Mouse (Mus musculus): ENCODE results near the gene Cfap69. TPM values are rescaled to one million over a fixed set of nuclear protein-coding genes. Genes with fewer than 3 reads are reported as not detected.

Gene Cfap69
- polyA plus RNA-seq, 1 experiment from 2014 or later = 5.5 TPM

DNA sequence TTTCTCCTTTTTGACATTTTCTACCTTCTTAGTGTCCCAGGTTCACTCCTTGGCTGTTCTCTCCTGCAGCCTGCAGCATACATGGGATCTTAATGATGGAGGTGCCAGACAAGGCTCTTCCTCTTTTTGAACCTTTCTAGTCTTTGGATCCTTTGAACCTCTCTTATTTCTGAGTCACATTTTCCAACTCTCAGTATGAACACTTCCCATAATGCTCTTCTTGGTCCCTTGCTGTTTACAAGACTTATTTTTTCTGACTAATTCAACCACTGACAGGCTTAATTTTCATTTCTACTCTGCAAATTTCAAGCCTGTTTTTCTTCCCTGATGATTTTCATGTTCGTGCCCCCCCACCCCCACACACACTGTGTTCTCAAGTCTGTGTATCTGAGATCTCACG is 25.5 kb downstream of the Cfap69 start:
- H3K4me1 ChIP-seq (replicated peaks) = no peaks in the 10 kb centered on the region
- no peaks in the 10 kb centered on the region for H3K36me3 ChIP-seq
- H3K27ac ChIP-seq = no peak overlapping the region
- no peaks in the 10 kb centered on the region for H3K27me3 ChIP-seq (ENCODE audit: insufficient read depth, poor library complexity, severe bottlenecking)
- no peak for DNase-seq (ENCODE audit: low spot score)
- H3K4me3 ChIP-seq = no peak overlapping the region
- no peaks in the 10 kb centered on the region for H3K9me3 ChIP-seq
- 51% methylated on average over 2 of the region's 2 CpGs for WGBS

DNA sequence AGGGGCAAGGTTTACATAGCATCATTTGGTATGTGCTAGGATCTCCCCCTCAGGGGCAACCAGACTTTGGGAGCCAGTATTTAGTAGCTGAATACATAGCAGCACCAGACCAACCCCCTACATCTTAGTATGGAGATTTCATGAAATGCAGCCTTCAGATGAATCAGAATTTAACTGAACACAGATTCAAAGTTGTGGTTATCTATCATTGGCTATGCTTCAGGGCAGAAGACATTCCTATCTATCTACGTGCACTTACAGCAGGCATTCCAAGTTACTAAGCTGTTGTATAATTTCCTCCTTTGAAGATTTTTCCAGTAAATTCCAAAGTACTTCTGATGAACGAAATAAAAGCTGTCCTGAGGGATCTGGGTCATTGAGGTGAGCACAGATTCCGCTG is 38.5 kb downstream of the Cfap69 start:
- Histone ChIP-seq H3K4me1 (replicated peaks) (no peaks in the 10 kb centered on the region), H3K27me3 (ENCODE audit: insufficient read depth, poor library complexity, severe bottlenecking) (no peaks in the 10 kb centered on the region), H3K27ac (no peak overlapping the region), H3K9me3 (no peaks in the 10 kb centered on the region), H3K36me3 (no peaks in the 10 kb centered on the region), H3K4me3 (no peak overlapping the region)
- 81% methylated on average over 3 of the region's 3 CpGs for WGBS
- DNase-seq (ENCODE audit: low spot score) = no peak

DNA sequence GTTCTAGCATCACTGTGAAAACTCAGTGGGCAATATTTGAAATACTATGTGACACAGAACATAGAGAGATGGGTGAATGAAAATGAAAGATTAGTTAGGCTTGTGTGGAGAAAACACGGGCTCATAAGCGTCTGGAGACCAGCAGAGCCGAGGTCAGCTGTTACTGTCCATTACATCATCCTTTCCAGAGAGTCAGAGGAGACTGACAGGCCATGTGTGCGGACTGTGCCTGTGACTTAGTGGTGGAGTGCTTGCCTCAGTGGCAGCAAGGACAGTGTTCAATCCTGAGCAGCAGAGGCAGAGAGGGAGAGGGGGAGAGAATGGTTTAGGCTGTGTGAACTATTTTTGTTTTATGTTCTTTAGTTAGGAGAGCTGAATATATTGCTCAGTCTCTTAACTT is 45.7 kb downstream of the Cfap69 start:
- Histone ChIP-seq H3K4me3 (no peak overlapping the region), H3K9me3 (no peaks in the 10 kb centered on the region), H3K4me1 (replicated peaks) (no peaks in the 10 kb centered on the region), H3K36me3 (no peaks in the 10 kb centered on the region), H3K27me3 (ENCODE audit: insufficient read depth, poor library complexity, severe bottlenecking) (no peaks in the 10 kb centered on the region), H3K27ac (no peak overlapping the region)
- no peak for DNase-seq (ENCODE audit: low spot score)
- 72% methylated on average over 4 of the region's 4 CpGs for WGBS

DNA sequence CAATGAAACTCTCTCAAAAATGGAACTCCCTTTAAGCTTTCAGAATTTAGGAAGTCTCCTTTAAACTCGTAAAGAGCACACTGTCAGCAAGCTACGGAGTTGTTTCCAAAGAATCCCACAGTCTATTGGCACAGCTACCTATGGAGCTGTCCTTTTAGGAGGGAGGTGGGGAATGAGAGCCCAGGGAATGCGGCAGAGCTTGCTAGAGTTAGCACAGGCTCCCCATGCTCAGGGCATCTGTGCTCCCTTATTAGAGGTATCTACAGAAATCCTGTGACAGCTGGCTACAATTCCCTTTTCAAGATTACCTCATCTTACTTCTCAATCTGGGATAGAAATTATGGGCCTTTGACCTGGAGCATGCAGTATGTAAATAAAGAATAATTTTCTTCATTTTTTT is 53.5 kb downstream of the Cfap69 start:
- no peak for DNase-seq (ENCODE audit: low spot score)
- 53% methylated on average over 3 of the region's 3 CpGs for WGBS
- H3K4me3 ChIP-seq = no peak overlapping the region

DNA sequence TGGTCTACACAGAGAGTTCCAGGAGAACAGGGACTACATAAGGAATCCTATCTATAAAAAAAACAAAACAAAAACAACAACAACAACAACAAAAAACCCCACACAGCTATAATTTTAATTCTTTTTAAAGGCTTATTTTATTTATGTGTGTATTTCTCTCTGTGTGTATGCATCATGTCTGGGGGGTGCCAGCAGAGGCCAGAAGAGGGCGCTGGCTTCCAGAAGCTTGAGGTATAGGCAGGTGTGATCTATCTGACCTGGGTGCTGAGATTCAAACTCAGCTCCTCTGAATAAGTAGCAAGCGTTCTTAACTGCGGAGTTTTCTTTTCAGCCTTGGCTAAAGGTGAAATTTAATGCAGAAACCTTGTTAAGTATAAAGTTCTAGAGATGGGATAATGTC is 76.4 kb downstream of the Cfap69 start:
- H3K9me3 ChIP-seq = no peaks in the 10 kb centered on the region
- no peak for DNase-seq (ENCODE audit: low spot score)
- H3K36me3 ChIP-seq = no peaks in the 10 kb centered on the region
- no peak overlapping the region for H3K27ac ChIP-seq
- no peaks in the 10 kb centered on the region for H3K27me3 ChIP-seq (ENCODE audit: insufficient read depth, poor library complexity, severe bottlenecking)
- WGBS = 85% methylated on average over 3 of the region's 3 CpGs
- no peaks in the 10 kb centered on the region for H3K4me1 ChIP-seq (replicated peaks)
- no peak overlapping the region for H3K4me3 ChIP-seq

More for the DNA sequence above, 53.5 kb downstream of the Cfap69 start:
- Histone ChIP-seq H3K27ac (no peak overlapping the region), H3K4me1 (replicated peaks) (no peaks in the 10 kb centered on the region), H3K27me3 (ENCODE audit: insufficient read depth, poor library complexity, severe bottlenecking) (no peaks in the 10 kb centered on the region), H3K9me3 (no peaks in the 10 kb centered on the region), H3K36me3 (no peaks in the 10 kb centered on the region)

DNA sequence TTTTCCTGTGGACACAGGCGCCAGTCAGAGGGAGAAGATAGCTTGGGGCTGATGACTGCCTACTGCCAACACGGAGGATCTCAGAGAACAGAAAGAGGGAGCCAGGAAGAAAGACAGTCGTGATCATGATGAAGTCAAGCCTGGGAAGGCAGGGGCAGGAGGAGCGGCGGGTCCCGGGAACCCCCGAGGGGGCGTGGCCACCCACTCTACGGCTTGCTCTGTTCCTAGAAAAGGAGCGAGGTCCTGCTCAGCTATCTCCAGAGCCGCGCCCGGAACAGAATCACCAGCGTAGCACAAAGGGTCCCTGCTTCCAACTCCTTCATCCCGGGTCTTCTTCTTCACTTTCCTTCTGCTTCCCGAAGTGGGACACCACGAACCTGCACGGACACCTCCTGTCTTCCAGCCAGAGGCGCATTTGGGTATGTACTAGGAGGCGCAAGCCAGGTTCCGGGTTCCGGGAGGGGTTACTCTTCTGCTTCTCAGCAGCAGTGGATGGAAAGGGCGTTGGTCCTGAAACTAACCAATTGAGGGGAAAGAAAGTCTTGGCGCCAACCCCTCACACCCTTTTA is 90.2 kb downstream of the Cfap69 start, which contains the start of gene Gm8773:
TSS of gene Gm8773 (plus strand) at position 51 of the 569 bp plus-strand sequence.
- Histone ChIP-seq H3K36me3 (no peaks in the 10 kb centered on the region), H3K4me3 (peak within 1 kb of the TSS; percentile 64), H3K27me3 (ENCODE audit: insufficient read depth, poor library complexity, severe bottlenecking) (peaks cover 22% of the 10 kb centered on the region), H3K4me1 (replicated peaks) (peaks cover 4% of the 10 kb centered on the region; the same call in 1 of the 2 replicates), H3K9me3 (no peaks in the 10 kb centered on the region), H3K27ac (peak within 1 kb of the TSS; percentile 77)
- peak; percentile 58 for DNase-seq (ENCODE audit: low spot score)
- under 1% methylated on average over 24 of the region's 24 CpGs for WGBS

DNA sequence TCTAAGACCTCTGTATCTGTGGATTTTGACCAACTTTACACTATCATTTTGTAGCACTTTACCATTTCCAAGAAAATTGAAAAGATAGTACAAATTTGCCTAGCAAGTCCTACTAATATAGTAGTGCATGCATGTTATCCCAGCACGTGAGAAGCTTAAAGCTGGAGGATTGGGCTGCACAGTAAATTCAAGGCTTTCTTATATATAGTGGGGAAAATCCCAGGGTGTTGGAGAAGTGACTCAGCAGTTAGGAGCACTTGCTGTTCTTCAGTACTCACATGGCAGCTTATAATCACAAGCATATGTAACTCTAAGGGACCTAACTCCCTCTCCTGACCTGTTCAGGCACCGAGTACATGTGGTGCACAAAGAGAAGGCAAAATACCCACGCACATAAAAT is 101.6 kb downstream of the Cfap69 start:
- no peak overlapping the region for H3K4me3 ChIP-seq
- H3K9me3 ChIP-seq = no peaks in the 10 kb centered on the region
- no peak overlapping the region for H3K27ac ChIP-seq
- H3K4me1 ChIP-seq (replicated peaks) = peaks cover 17% of the 10 kb centered on the region
- H3K27me3 ChIP-seq (ENCODE audit: insufficient read depth, poor library complexity, severe bottlenecking) = no peaks in the 10 kb centered on the region
- WGBS = 72% methylated on average over 3 of the region's 3 CpGs
- DNase-seq (ENCODE audit: low spot score) = no peak
- no peaks in the 10 kb centered on the region for H3K36me3 ChIP-seq

DNA sequence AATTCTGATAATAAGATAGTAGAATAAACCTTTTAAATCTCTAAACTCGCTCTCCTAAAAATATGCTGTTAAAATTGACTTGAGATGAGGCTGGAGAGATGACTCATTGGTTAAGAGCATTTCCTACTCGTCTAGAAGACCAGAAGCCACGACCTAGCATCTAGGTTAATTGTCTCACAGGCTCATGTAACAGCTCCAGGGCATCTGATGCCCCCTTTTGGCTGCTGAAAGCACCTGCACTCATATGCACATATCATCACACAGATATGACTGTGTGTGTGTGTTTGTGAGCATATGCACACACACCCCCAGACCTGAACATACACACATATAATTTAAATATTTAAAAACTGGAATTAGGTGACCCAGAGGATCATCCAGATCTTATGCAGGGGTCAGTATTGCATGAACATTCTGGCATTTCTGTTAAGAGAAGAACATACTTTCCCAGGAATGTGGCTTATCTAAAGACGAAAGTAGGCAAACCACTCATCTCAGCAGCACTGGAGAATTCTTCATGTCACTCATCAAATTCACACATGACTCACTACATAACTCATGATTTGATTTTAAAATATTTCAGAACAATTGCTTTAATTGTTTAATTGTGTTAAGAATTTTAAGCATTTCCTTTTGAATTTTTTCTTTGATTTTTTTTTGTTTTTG is 102.9 kb downstream of the Cfap69 start:
- Histone ChIP-seq H3K4me3 (no peak overlapping the region), H3K27ac (no peak overlapping the region), H3K27me3 (ENCODE audit: insufficient read depth, poor library complexity, severe bottlenecking) (no peaks in the 10 kb centered on the region), H3K9me3 (no peaks in the 10 kb centered on the region), H3K4me1 (replicated peaks) (peaks cover 17% of the 10 kb centered on the region), H3K36me3 (no peaks in the 10 kb centered on the region)
- WGBS = 79% methylated on average over 4 of the region's 4 CpGs
- no peak for DNase-seq (ENCODE audit: low spot score)

DNA sequence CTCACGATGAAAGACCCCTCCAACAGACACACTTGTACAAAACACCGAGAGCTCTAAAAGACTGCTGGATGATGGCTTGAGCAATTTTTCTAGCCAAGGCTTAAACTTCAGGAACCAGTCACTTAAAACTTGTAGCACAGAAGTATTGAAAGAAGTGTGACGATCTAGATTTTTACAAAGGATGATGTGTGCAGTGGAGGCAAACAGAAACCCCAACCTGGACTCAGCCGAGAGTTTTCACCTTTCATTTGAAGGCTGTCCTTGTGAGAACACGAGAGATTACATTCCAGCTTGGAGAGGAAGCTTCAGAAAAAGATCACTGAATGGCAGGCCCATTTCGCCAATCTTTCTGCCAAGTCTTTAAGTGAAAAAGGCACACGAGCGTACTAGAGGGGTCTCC is 104.2 kb downstream of the Cfap69 start:
- Histone ChIP-seq H3K27ac (peak overlapping the region; percentile 94), H3K4me1 (replicated peaks) (peaks cover 17% of the 10 kb centered on the region), H3K36me3 (peaks cover 13% of the 10 kb centered on the region), H3K4me3 (peak overlapping the region; percentile 66), H3K27me3 (ENCODE audit: insufficient read depth, poor library complexity, severe bottlenecking) (no peaks in the 10 kb centered on the region), H3K9me3 (no peaks in the 10 kb centered on the region)
- WGBS = 47% methylated on average over 8 of the region's 8 CpGs
- no peak for DNase-seq (ENCODE audit: low spot score)

DNA sequence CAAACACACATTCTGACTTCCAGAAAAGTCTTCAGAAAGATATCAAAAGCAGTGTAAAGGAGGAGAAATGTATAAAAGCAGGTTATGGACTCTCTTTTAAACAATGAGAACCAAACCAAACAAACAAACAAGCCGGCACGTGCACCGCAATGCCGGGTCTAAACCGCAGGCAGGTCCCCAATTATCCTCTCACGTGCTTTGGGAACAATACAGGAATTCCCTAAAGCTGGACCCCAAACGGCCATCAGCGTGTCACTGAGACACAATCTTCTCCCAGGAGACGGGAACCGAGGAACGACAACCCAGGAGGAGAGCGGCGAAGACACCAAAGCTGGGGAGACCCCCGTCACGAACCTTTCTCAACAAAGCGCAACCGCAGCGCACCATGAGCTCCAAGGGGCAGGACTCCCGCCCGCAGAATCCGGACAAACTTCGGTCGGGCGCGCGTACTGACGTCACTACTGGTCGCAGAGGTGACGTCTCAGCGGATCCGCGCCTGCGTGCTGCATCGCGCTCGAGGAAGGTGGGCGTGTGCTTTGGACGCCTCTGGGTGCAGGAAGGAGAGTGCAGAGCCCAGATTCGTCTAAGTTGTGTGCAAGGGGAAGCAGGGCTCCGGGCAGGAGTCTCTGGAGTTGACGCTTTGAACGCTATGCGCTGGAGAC is 104.8 kb downstream of the Cfap69 start, which contains the start of gene Gtpbp10:
TSS of gene Gtpbp10 (minus strand) at position 460 of the 662 bp plus-strand sequence.
- Histone ChIP-seq H3K4me1 (replicated peaks) (peaks cover 17% of the 10 kb centered on the region), H3K27me3 (ENCODE audit: insufficient read depth, poor library complexity, severe bottlenecking) (no peaks in the 10 kb centered on the region), H3K36me3 (peaks cover 18% of the 10 kb centered on the region), H3K4me3 (peak within 1 kb of the TSS; percentile 66), H3K9me3 (no peaks in the 10 kb centered on the region), H3K27ac (peak within 1 kb of the TSS; percentile 94)
- peak; percentile 92 for DNase-seq (ENCODE audit: low spot score)
- WGBS = under 1% methylated on average over 43 of the region's 43 CpGs

DNA sequence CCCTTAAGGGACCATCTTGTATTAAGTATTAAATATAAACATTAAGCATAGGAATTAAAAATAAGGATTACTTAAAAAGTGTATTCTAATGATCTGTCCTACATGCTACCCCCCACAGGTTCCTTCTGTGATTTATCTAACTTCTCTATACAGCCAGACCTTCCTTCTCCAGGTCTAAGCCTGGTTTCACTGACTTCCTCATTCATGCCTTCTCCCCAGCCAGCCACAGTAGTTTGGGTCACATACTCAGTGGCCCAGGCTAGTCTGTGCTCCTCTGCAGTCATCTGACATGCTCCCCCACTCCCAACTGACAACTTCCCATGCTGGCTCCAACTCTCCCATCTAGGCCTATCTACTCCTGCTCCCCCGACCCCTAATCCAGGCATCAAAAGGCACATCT is 112.9 kb downstream of the Cfap69 start:
- H3K27ac ChIP-seq = no peak overlapping the region

DNA sequence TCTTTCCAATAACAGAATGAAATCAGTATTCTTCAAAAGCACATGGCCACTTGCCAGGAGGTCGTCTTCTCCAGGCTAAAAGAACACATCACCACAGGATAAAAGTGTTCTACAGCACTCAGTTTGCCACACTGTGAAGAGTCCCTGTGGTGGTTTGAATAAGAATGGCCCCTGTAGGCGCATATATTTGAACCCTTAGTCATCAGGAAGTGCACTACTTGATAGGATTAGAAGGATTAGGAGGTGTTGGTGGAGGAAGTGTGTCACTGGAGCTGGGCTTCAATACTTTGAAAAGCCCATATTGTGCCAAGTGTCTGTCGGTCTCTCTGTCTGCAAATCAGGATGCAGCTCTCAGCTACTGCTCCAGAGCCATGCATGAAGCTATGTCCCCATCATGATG is 123.7 kb downstream of the Cfap69 start:
- Histone ChIP-seq H3K27me3 (ENCODE audit: insufficient read depth, poor library complexity, severe bottlenecking) (no peaks in the 10 kb centered on the region), H3K27ac (no peak overlapping the region), H3K9me3 (peaks cover 6% of the 10 kb centered on the region; the same call in 1 of the 2 replicates), H3K4me1 (replicated peaks) (no peaks in the 10 kb centered on the region), H3K36me3 (peaks cover 87% of the 10 kb centered on the region), H3K4me3 (no peak overlapping the region)
- WGBS = 68% methylated on average over 3 of the region's 3 CpGs
- DNase-seq (ENCODE audit: low spot score) = no peak

More for the DNA sequence above, 112.9 kb downstream of the Cfap69 start:
- Histone ChIP-seq H3K27me3 (ENCODE audit: insufficient read depth, poor library complexity, severe bottlenecking) (no peaks in the 10 kb centered on the region), H3K4me3 (no peak overlapping the region), H3K4me1 (replicated peaks) (no peaks in the 10 kb centered on the region), H3K9me3 (0 out of 2 replicates have a peak, but pooled peaks cover 3% of the 10 kb centered on the region), H3K36me3 (peaks cover 94% of the 10 kb centered on the region)
- DNase-seq (ENCODE audit: low spot score) = no peak
- 88% methylated on average over 1 of the region's 1 CpGs for WGBS

DNA sequence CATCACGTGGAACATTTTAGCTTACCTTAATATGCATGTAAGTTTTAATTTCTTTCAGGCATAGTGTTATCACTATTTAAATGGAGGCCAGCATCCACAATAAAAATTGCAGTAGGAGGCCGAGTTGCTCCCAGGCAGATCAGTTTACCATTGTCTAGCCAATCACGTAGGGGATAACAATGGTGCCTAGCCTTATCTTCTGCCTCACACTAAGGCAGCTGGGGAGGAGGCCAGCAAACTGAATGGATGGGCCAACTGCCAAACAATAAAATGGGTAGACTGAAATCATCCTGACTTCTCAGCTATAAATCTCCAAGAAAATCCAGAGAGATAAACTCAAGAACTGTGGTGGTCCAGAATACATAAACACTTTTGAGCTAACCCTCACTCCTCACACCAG is 124.3 kb downstream of the Cfap69 start:
- no peak overlapping the region for H3K4me3 ChIP-seq
- 80% methylated on average over 3 of the region's 3 CpGs for WGBS
- no peak for DNase-seq (ENCODE audit: low spot score)
- H3K27ac ChIP-seq = no peak overlapping the region
- H3K9me3 ChIP-seq = peaks cover 6% of the 10 kb centered on the region; the same call in 1 of the 2 replicates
- H3K4me1 ChIP-seq (replicated peaks) = no peaks in the 10 kb centered on the region
- no peaks in the 10 kb centered on the region for H3K27me3 ChIP-seq (ENCODE audit: insufficient read depth, poor library complexity, severe bottlenecking)
- peaks cover 85% of the 10 kb centered on the region for H3K36me3 ChIP-seq
